Mouse (Mus musculus) ES-E14 (cell line): ENCODE data around the gene Pih1d3.

ENCODE experiments used
- CHD2 ChIP-seq: IDR thresholded peaks from 2 replicates; pipeline ENCODE4 v1.6.1; 2014; ENCODE audit warnings: mild to moderate bottlenecking, low read depth, low read length, inconsistent platforms
- HCFC1 ChIP-seq: IDR thresholded peaks from 2 replicates; pipeline ENCODE4 v1.6.1; 2012; ENCODE audit warnings: low read length, inconsistent platforms, borderline replicate concordance; ENCODE audit not compliant: insufficient read depth
- MAFK ChIP-seq: IDR thresholded peaks from 2 replicates; pipeline ENCODE4 v1.6.1; 2014; ENCODE audit warnings: mild to moderate bottlenecking, low read depth, low read length, inconsistent platforms; ENCODE audit not compliant: insufficient read depth
- ZC3H11A ChIP-seq: IDR thresholded peaks from 2 replicates; pipeline ENCODE4 v1.6.1; 2012; ENCODE audit warnings: low read depth, mild to moderate bottlenecking, inconsistent platforms, low read length, borderline replicate concordance
- ZNF384 ChIP-seq: IDR thresholded peaks from 2 replicates; pipeline ENCODE4 v1.6.1; 2012; ENCODE audit warnings: low read depth, low read length, inconsistent platforms

DNA sequence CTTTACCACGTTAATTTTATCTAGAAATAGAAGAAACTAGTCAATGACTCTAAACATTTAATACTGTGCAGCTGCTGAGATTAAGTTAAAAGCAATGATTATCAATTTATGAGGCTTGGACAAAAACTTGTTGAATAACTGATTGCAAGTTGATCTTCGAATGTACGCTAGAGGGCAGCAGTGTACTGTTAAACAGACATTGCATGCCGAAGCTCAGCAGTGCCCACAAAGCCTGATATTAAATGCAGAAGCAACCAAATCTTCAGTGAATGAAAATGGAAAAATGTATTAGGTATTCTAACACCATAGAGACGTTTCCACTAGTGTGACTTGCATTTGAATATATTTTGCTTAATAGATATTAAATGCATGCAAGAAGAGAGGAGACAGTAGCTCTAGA lies 12.5 kb upstream of the Pih1d3 start:
- TF ChIP-seq CHD2 = no peak
- TF ChIP-seq MAFK = no peak
- TF ChIP-seq ZC3H11A = peak; percentile 92; the same call in 1 of the 2 replicates
- TF ChIP-seq ZNF384 = 0 out of 2 replicates have a peak, but pooled peaks have one; percentile 32
- no peak for TF ChIP-seq HCFC1
